Mouse (Mus musculus) heart, adult 9 months (tissue): ENCODE results near the gene Arhgef6.

ENCODE experiments used
- DNase-seq, 2 experiments: peaks; one replicate each; pipeline ENCODE4 v3.0.0; 2022; ENCODE audit warnings: low spot score in 2 of 2

Arhgef6 gene

GRCm38 (mm10) chrX:57303188-57303878 is 35.2 kb downstream of the Arhgef6 start:
- no peak for DNase-seq

- no peak for DNase-seq
These were observed 39.6 kb downstream of the Arhgef6 start for GRCm38 (mm10) chrX:57298946-57299345.

- DNase-seq, result no peak
These were observed 50.1 kb downstream of the Arhgef6 start for GRCm38 (mm10) chrX:57288458-57288857.

- peak; percentile 17 to 34 for DNase-seq
These were observed 52.2 kb downstream of the Arhgef6 start for GRCm38 (mm10) chrX:57286281-57286680.

GRCm38 (mm10) chrX:57282184-57282583 is 56.3 kb downstream of the Arhgef6 start:
- DNase-seq, result no peak

- peak; percentile 52 to 68 for DNase-seq
These were observed 60.8 kb downstream of the Arhgef6 start for GRCm38 (mm10) chrX:57277560-57278335.

- DNase-seq, result no peak
These were observed 75.0 kb downstream of the Arhgef6 start for GRCm38 (mm10) chrX:57263515-57263914.

GRCm38 (mm10) chrX:57260744-57261143 is 77.8 kb downstream of the Arhgef6 start:
- DNase-seq, result no peak

GRCm38 (mm10) chrX:57253329-57254055 is 85.0 kb downstream of the Arhgef6 start:
- DNase-seq, result no peak

GRCm38 (mm10) chrX:57238572-57238971 is 100.0 kb downstream of the Arhgef6 start:
- DNase-seq, result no peak

GRCm38 (mm10) chrX:57235982-57236381 is 102.5 kb downstream of the Arhgef6 start:
- DNase-seq, result no peak

- DNase-seq, result no peak
These were observed 104.9 kb downstream of the Arhgef6 start for GRCm38 (mm10) chrX:57233596-57233995.

GRCm38 (mm10) chrX:57228178-57228577 is 110.4 kb downstream of the Arhgef6 start:
- DNase-seq, result no peak

- peak in 1 of 2 experiments; percentile 8 for DNase-seq
These were observed 115.2 kb downstream of the Arhgef6 start for GRCm38 (mm10) chrX:57223301-57223700.

- DNase-seq, result no peak
These were observed 116.6 kb downstream of the Arhgef6 start for GRCm38 (mm10) chrX:57221881-57222280.

- no peak for DNase-seq
These were observed 119.0 kb downstream of the Arhgef6 start for GRCm38 (mm10) chrX:57219563-57219962.

- DNase-seq, result no peak
These were observed 122.3 kb downstream of the Arhgef6 start for GRCm38 (mm10) chrX:57216271-57216670.

GRCm38 (mm10) chrX:57215495-57215894 is 123.0 kb downstream of the Arhgef6 start:
- DNase-seq, result no peak

- no peak for DNase-seq
These were observed 125.7 kb downstream of the Arhgef6 start for GRCm38 (mm10) chrX:57212862-57213261.

- DNase-seq, result no peak
These were observed 126.7 kb downstream of the Arhgef6 start, which contains the start of gene Cd40lg for GRCm38 (mm10) chrX:57211876-57212275. Cd40lg (plus strand) TSS chrX:57212143.

GRCm38 (mm10) chrX:57210591-57210990 is 127.9 kb downstream of the Arhgef6 start:
- DNase-seq, result no peak

GRCm38 (mm10) chrX:57200397-57200796 is 138.1 kb downstream of the Arhgef6 start:
- DNase-seq, result no peak
